Mouse (Mus musculus): Measurements from ENCODE around the gene Tbc1d17.

The Tbc1d17 gene

GRCm38 (mm10) chr7:44868919-44869696 lies 20.2 kb upstream of the Tbc1d17 start:
- DNase-seq, result peak; percentile 80 to 90

GRCm38 (mm10) chr7:44868465-44868864 lies 19.6 kb upstream of the Tbc1d17 start:
- peak; percentile 64 to 81 for DNase-seq

DNA sequence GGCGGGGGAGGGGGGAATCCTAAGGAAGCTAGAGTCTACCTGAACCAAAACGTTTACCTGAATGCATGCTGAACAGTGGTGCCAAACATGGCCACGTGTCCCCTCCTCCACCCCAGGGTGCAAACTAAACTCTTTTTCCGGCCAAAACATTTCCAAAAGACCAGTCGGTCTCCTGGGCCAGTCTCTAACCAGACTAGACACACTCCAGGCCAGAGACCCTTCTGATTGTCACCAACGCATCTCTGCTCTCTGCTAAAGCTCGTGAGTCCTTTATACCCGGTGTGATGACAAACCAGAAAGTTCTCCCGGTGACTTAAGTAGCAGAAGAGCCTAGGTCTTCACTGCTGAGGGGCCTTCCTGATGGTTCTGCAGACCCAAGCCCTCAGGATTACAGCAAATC lies 18.9 kb upstream of the Tbc1d17 start:
- DNase-seq, result no peak

DNA sequence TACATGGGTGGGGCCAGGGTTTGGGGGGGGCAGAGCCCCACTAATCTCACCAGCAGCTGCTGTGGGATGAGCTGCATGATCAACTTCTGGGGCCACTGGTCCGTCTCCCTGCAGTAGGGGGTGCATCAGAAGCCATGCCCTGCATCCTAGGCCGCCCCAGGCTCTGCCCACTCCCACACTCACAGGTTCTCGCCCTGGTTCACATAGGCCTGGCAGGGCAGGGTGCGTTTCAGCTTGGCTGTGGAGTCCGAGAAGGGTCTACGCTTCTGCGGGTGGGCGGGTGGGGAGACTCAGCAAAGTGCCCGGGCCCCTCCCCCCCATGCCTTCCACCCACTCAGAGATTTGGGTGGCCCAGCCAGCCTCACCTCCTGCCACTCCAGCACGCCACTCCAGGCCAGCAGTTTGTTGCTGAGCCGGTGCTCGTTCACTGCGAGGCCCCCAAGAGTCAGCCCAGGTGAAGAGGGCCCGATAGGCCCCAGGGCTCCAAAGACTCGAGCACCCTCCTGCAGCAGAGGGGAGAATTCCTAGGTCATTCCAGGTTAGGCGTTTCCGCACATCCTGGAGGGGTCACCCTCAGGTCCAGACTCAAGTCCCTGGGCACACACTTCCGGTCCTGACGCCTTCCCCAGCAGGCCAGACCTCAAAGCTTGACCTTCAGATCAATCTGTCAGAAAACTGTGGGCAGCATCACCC lies 18.3 kb upstream of the Tbc1d17 start:
- DNase-seq, result no peak

GRCm38 (mm10) chr7:44866276-44867009 lies 17.6 kb upstream of the Tbc1d17 start:
- peak; percentile 79 to 89 for DNase-seq

- DNase-seq, result peak; percentile 59 to 74
Observed at GRCm38 (mm10) chr7:44864595-44865542, 16.0 kb upstream of the Tbc1d17 start.

DNA sequence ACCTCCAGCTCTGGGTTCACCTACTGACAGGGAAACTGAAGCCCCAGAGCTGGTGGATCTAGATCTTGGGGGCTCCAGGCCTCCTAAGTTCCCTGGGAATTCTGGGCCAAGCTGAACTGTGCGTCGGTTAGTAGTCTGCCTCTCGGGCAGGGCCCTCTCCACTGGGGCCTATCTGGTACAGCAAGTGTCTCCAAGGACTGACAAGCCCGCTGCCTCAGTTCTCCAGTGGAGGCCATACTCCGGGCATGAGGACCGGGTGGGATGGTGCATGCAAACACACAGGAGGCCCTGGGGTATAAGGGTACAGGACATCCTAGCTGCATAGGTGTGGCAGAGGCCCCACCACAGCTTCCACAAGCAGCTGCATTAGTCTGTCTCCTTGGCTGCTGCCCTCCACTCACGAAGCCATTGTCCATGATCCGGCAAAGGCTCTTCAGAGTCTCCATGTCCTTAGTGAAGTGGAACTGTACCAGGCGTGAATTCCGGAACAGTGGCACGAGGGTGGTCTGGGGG lies 15.2 kb upstream of the Tbc1d17 start:
- no peak for DNase-seq

DNA sequence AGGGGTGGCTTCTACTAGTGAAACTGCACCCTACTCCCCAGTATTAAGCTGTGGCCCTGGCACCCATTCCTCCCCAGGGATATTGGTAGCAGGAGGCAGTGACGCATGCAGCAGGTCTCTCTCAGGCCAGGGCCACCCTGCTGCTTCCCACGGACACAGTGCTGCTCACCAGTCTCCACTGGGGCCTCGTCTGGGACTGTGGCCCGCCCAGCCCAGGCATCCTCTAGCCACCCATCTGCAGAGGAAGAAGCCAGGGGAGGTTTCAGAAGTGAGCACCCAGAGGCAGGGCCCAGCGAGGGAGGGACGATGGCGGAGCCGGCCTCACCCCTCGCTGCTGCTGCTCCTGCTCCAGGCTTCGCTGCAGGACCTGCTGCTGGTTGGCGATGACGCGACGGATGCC lies 14.3 kb upstream of the Tbc1d17 start:
- no peak for DNase-seq

DNA sequence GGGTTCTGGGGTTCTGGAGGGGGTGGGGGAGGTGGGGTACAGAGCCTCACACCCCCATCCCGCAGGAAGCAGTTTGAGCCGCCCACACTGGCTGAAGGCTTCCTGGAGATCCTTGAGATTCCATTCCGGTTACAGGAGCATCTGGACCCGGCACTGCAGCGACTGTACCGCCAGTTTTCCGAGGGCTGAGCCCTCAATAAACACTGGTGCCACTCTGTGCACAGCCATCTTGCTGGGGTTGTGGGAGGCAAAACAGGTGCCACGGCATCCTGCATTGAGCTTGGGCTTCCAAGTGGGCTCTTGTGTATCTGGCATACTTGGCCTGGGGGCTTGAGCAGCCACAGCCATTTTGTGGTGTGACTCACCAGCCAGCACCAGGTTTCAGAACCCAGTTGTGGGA lies 13.6 kb upstream of the Tbc1d17 start:
- no peak for DNase-seq

DNA sequence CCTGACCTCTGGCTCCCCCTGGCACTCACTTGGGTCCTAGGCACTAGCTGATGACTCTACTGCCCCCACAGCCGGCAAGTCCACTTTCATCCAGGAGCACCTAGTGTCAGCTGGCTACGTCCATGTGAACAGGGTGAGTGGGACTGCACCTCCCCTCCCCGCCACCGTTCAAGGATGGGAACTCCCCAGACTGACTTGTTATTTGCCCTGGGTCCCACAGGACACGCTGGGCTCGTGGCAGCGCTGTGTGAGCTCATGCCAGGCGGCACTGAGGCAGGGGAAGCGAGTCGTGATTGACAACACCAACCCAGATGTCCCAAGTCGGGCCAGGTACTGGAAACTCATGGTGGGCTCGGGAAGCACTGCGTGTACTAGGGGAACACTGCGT lies 12.5 kb upstream of the Tbc1d17 start:
- DNase-seq, result no peak

DNA sequence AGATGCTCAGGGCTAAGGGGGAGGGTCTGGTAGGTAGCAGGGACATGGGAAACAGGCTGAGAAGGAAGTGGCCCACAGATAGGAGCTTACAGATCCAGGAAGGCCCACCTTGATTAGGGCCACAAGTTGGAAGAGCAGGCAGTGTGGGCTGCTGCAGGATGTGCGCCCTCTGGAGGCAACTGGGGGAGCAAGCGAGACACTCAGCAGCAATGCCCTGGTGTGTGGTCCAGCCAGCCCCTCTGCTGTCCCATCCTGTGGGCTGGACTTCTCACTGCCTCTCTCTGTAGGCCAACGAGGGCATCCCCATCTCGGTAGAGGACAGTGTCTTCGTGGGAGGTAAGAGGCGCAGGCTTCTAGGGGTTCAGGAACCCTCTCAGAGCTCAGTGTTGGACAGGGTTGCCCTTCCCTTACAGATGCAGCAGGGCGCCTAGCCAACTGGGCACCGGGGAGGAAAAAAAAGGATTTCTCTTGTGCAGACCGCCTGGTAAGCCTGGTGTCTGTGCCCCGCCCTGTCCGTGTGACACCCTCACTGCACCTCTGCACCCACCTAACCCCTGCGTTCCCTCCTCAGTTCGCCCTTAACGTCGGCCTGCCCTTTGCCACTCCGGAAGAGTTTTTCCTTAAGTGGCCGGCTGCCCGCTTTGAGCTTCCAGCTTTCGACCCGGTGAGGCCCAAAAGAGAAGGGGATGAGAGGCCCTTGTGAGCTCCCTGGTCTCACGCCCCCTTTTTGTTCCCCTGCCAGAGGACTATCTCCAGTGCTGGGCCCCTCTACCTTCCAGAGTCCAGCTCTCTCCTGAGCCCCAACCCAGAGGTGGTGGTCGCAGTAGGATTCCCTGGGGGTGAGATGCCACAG lies 11.9 kb upstream of the Tbc1d17 start:
- peak; percentile 82 to 83 for DNase-seq

DNA sequence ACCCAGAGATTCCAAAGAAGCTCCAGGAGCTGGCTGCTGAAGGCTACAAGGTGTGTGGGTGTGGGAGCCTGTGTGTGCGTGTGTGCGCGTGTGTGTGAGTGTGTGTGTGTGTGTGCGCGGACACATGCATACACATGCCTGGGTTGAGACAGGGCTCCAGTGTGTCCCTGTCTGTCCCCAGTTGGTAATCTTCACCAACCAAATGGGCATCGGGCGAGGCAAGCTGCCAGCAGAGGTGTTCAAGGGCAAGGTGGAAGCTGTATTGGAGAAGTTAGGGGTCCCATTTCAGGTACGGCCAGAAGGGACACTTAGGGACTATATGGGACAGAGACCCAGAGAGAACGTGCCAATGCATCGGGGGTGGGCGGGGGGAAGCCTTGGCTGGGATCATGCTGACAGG lies 11.0 kb upstream of the Tbc1d17 start:
- no peak for DNase-seq

- DNase-seq, result peak; percentile 57 to 64
Observed at GRCm38 (mm10) chr7:44857905-44858304, 9.0 kb upstream of the Tbc1d17 start.

DNA sequence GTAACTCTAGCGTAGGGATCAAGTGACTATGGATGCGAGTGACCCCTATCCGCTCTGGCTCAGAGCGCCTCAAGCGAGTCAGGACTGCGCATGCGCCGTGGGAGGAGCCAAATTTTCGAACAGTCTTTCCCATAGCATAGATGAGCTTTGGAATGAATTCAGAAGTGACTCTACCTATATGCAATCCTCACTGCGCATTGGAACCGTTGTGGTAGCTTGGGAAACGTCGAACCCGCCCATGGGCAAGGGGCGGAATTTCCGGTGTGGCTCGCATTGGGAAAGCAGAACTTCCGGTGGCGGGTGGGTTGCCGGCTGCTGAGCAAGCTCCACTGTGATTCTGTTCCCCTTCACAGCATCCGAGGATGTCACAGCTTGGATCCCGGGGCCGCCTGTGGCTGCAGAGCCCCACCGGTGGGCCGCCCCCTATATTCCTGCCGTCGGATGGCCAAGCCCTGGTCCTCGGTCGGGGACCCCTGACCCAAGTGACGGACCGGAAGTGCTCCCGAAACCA lies 8.2 kb upstream of the Tbc1d17 start, which contains the start of gene Pnkp:
TSS of gene Pnkp (plus strand) at position 98 of the 511 bp plus-strand sequence.
- peak; percentile 91 to 92 for DNase-seq

DNA sequence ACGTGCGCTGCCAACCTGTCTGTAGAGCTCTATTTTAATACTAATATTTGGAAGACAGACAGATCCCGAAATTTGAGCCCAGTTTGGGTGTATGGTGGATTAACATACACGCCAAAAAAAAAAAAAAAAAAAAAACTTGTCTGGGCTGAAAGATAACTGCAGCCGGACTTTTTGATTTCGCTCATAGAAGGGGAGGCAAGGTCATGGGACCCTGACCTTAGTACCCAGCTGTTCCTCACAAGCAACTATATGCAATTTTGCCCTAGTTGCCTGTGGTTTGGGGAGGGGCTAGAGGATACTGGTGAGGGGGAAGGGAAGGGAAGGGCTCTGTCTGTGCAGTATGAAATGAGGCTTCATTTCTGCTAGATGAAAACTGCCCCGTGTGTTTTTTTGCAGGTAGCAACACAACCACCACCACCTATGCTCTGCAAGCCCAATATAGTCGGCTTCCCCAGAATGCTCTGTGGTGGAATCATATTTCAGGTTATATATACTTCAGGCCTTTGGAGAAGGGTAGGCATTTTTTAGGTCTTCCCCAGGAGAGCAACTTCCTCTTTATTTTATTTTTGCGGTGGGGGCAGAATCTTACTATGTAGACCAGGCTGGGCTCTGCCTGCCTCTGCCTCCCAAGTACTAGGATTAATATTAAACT lies 7.5 kb upstream of the Tbc1d17 start:
- no peak for DNase-seq

- DNase-seq, result no peak
Observed at GRCm38 (mm10) chr7:44855036-44855435, 6.2 kb upstream of the Tbc1d17 start.

DNA sequence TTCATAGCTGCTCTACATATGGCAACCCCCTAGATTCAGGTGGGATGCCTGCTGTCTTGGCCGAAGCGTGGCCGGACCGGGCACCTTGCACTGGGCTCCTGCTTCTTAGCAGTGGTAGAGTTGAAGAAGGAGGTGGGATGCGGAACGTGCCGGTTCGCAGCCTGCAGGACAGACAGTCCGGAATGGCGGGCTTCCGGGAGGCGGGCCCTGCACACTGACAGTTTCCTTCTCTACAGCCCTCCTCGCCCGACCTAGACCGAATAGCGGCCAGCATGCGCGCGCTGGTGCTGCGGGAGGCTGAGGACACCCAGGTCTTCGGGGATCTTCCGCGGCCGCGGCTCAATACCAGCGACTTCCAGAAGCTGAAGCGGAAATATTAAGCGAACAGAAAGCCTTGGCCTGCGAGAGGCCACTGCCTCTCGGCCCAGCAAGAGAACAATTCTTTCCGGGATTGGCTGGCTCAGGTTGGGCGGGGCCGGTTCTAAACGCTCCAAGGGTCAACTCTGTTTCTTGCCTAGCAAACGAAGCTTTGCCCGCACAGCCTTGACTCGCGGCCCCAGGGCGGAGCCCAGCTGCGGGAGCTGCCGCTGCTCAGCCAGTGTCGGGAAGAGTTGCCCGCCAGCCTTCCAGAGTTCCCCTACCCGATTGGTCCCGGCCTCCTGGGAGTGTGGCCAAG lies 5.6 kb upstream of the Tbc1d17 start:
- DNase-seq, result peak; percentile 90 to 95

DNA sequence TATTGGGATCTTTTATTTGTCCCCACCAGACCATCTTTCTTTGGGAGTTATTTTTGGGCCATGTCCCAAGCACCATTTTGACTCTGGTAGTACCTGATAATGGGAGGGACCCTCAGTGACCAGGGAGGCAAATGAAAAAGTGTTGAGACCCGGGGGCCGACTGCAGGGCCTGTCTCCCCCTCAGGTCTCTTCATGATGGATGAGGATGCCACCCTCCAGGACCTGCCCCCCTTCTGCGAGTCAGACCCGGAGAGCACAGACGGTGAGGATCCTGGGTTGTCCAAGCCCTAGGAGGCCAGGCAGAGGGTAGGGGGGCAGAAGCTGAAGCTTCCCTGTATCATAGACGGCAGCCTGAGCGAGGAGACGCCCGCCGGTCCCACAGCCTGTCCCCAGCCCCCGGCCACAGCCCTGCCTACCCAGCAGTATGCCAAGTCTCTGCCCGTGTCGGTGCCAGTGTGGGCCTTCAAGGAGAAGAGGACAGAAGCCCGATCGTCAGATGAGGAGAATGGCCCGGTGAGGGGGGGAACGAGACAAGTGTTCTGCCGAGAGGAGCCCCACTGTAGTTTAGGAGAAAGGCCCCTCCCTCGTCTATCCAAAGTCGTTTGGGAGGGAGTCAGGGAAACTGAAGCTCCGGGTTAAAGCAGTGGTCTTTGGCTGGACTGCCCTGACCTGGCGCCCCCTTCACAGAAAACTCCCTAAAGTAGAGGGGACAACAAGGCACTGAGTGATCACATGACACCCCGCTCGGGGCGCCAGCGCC lies 4.9 kb upstream of the Tbc1d17 start:
- no peak for DNase-seq

GRCm38 (mm10) chr7:44853065-44853464 lies 4.2 kb upstream of the Tbc1d17 start:
- DNase-seq, result no peak

Measured in lung, postnatal 4 days (tissue).